Mouse (Mus musculus): ENCODE measurements around the gene Slx4. TPM values are rescaled to one million over a fixed set of nuclear protein-coding genes. Genes with fewer than 3 reads are reported as not detected.

Gene Slx4
- polyA plus RNA-seq (2014; fragmentation: Nextera tagmentation; extraction: Ambion mirVana), result 23.5 and 23.8 TPM in 2 replicates

- Histone ChIP-seq H3K9ac (ENCODE audit: low read length) (peak within 1 kb of the TSS; percentile 80), H3K4me1 (replicated peaks; ENCODE audit: control insufficient read depth, insufficient read depth, low read length) (peaks cover 8% of the 10 kb centered on the region), H3K27me3 (replicated peaks; ENCODE audit: control insufficient read depth, insufficient read depth, low read length) (no peaks in the 10 kb centered on the region), H3K36me3 (ENCODE audit: control insufficient read depth, insufficient read depth, low read length) (peaks cover 27% of the 10 kb centered on the region), H3K4me3 (ENCODE audit: low read depth, low read length) (peak within 1 kb of the TSS; percentile 94), H3K9me3 (ENCODE audit: control insufficient read depth, low read length) (no peaks in the 10 kb centered on the region), H3K27ac (ENCODE audit: low read depth) (peak within 1 kb of the TSS; percentile 81), H3K4me2 (ENCODE audit: low read length) (peak within 1 kb of the TSS; percentile 86)
- ATAC-seq (replicated peaks; ENCODE audit: low FRiP score, low TSS enrichment, low read depth) (peak; percentile 98), DNase-seq (ENCODE audit: low spot score) (peak; percentile 92)
- under 1% methylated on average over 57 of the region's 58 CpGs for WGBS
These were observed at the start of gene Slx4 for GRCm38 (mm10) chr16:4003489-4004398. Slx4 (minus strand) TSS chr16:4003770.

- Histone ChIP-seq H3K9ac (ENCODE audit: low read length) (no peak overlapping the region), H3K27ac (ENCODE audit: low read depth) (no peak overlapping the region), H3K36me3 (ENCODE audit: control insufficient read depth, insufficient read depth, low read length) (peaks cover 85% of the 10 kb centered on the region), H3K4me2 (ENCODE audit: low read length) (no peak overlapping the region), H3K9me3 (ENCODE audit: control insufficient read depth, low read length) (no peaks in the 10 kb centered on the region), H3K4me3 (ENCODE audit: low read depth, low read length) (no peak overlapping the region), H3K27me3 (replicated peaks; ENCODE audit: control insufficient read depth, insufficient read depth, low read length) (no peaks in the 10 kb centered on the region), H3K4me1 (replicated peaks; ENCODE audit: control insufficient read depth, insufficient read depth, low read length) (no peaks in the 10 kb centered on the region)
- DNase-seq (ENCODE audit: low spot score), result no peak
- 99% methylated on average over 4 of the region's 4 CpGs for WGBS
- ATAC-seq (replicated peaks; ENCODE audit: low FRiP score, low TSS enrichment, low read depth), result no peak
These were observed 49.0 kb upstream of the Slx4 start for GRCm38 (mm10) chr16:4052601-4053000.

- no peak overlapping the region for H3K9ac ChIP-seq (ENCODE audit: low read length)
- no peaks in the 10 kb centered on the region for H3K27me3 ChIP-seq (replicated peaks; ENCODE audit: control insufficient read depth, insufficient read depth, low read length)
- ATAC-seq (replicated peaks; ENCODE audit: low FRiP score, low TSS enrichment, low read depth) (no peak), DNase-seq (ENCODE audit: low spot score) (no peak)
- no peaks in the 10 kb centered on the region for H3K9me3 ChIP-seq (ENCODE audit: control insufficient read depth, low read length)
- H3K4me1 ChIP-seq (replicated peaks; ENCODE audit: control insufficient read depth, insufficient read depth, low read length), result no peaks in the 10 kb centered on the region
- H3K27ac ChIP-seq (ENCODE audit: low read depth), result no peak overlapping the region
- WGBS, result 88% methylated on average over 4 of the region's 4 CpGs
- H3K4me3 ChIP-seq (ENCODE audit: low read depth, low read length), result no peak overlapping the region
- H3K36me3 ChIP-seq (ENCODE audit: control insufficient read depth, insufficient read depth, low read length), result peaks cover 83% of the 10 kb centered on the region
- no peak overlapping the region for H3K4me2 ChIP-seq (ENCODE audit: low read length)
These were observed 42.0 kb upstream of the Slx4 start for GRCm38 (mm10) chr16:4045524-4045923.

- 97% methylated on average over 2 of the region's 2 CpGs for WGBS
These were observed 40.5 kb upstream of the Slx4 start for GRCm38 (mm10) chr16:4044093-4044492.

GRCm38 (mm10) chr16:4041646-4042045 is 38.1 kb upstream of the Slx4 start:
- no peak overlapping the region for H3K27ac ChIP-seq (ENCODE audit: low read depth)
- H3K9me3 ChIP-seq (ENCODE audit: control insufficient read depth, low read length), result no peaks in the 10 kb centered on the region
- ATAC-seq (replicated peaks; ENCODE audit: low FRiP score, low TSS enrichment, low read depth) (no peak), DNase-seq (ENCODE audit: low spot score) (no peak)
- no peaks in the 10 kb centered on the region for H3K27me3 ChIP-seq (replicated peaks; ENCODE audit: control insufficient read depth, insufficient read depth, low read length)
- H3K4me2 ChIP-seq (ENCODE audit: low read length), result no peak overlapping the region
- H3K36me3 ChIP-seq (ENCODE audit: control insufficient read depth, insufficient read depth, low read length), result peaks cover 75% of the 10 kb centered on the region
- no peak overlapping the region for H3K9ac ChIP-seq (ENCODE audit: low read length)
- no peak overlapping the region for H3K4me3 ChIP-seq (ENCODE audit: low read depth, low read length)
- H3K4me1 ChIP-seq (replicated peaks; ENCODE audit: control insufficient read depth, insufficient read depth, low read length), result no peaks in the 10 kb centered on the region
- 97% methylated on average over 4 of the region's 4 CpGs for whole genome bisulfite sequencing

More at GRCm38 (mm10) chr16:4044093-4044492, 40.5 kb upstream of the Slx4 start:
- Histone ChIP-seq H3K9ac (ENCODE audit: low read length) (no peak overlapping the region), H3K4me1 (replicated peaks; ENCODE audit: control insufficient read depth, insufficient read depth, low read length) (no peaks in the 10 kb centered on the region), H3K4me3 (ENCODE audit: low read depth, low read length) (no peak overlapping the region), H3K9me3 (ENCODE audit: control insufficient read depth, low read length) (no peaks in the 10 kb centered on the region), H3K27me3 (replicated peaks; ENCODE audit: control insufficient read depth, insufficient read depth, low read length) (no peaks in the 10 kb centered on the region), H3K4me2 (ENCODE audit: low read length) (no peak overlapping the region), H3K27ac (ENCODE audit: low read depth) (no peak overlapping the region), H3K36me3 (ENCODE audit: control insufficient read depth, insufficient read depth, low read length) (peaks cover 83% of the 10 kb centered on the region)
- no peak for DNase-seq (ENCODE audit: low spot score)
- no peak for ATAC-seq (replicated peaks; ENCODE audit: low FRiP score, low TSS enrichment, low read depth)

GRCm38 (mm10) chr16:4040206-4040605 is 36.6 kb upstream of the Slx4 start:
- H3K27me3 ChIP-seq (replicated peaks; ENCODE audit: control insufficient read depth, insufficient read depth, low read length), result no peaks in the 10 kb centered on the region
- H3K4me2 ChIP-seq (ENCODE audit: low read length), result no peak overlapping the region
- WGBS, result 89% methylated on average over 5 of the region's 5 CpGs
- no peak overlapping the region for H3K4me3 ChIP-seq (ENCODE audit: low read depth, low read length)
- DNase-seq (ENCODE audit: low spot score), result no peak
- no peak overlapping the region for H3K9ac ChIP-seq (ENCODE audit: low read length)
- no peak overlapping the region for H3K27ac ChIP-seq (ENCODE audit: low read depth)
- peaks cover 65% of the 10 kb centered on the region for H3K36me3 ChIP-seq (ENCODE audit: control insufficient read depth, insufficient read depth, low read length)
- H3K4me1 ChIP-seq (replicated peaks; ENCODE audit: control insufficient read depth, insufficient read depth, low read length), result no peaks in the 10 kb centered on the region
- H3K9me3 ChIP-seq (ENCODE audit: control insufficient read depth, low read length), result no peaks in the 10 kb centered on the region
- ATAC-seq (replicated peaks; ENCODE audit: low FRiP score, low TSS enrichment, low read depth), result no peak

- no peak overlapping the region for H3K4me2 ChIP-seq (ENCODE audit: low read length)
- H3K9ac ChIP-seq (ENCODE audit: low read length), result no peak overlapping the region
- H3K27ac ChIP-seq (ENCODE audit: low read depth), result no peak overlapping the region
- no peaks in the 10 kb centered on the region for H3K4me1 ChIP-seq (replicated peaks; ENCODE audit: control insufficient read depth, insufficient read depth, low read length)
- H3K4me3 ChIP-seq (ENCODE audit: low read depth, low read length), result no peak overlapping the region
- no peaks in the 10 kb centered on the region for H3K27me3 ChIP-seq (replicated peaks; ENCODE audit: control insufficient read depth, insufficient read depth, low read length)
- WGBS, result 91% methylated on average over 7 of the region's 7 CpGs
- peaks cover 47% of the 10 kb centered on the region for H3K36me3 ChIP-seq (ENCODE audit: control insufficient read depth, insufficient read depth, low read length)
- H3K9me3 ChIP-seq (ENCODE audit: control insufficient read depth, low read length), result no peaks in the 10 kb centered on the region
- no peak for ATAC-seq (replicated peaks; ENCODE audit: low FRiP score, low TSS enrichment, low read depth)
- DNase-seq (ENCODE audit: low spot score), result no peak
These were observed 34.1 kb upstream of the Slx4 start for GRCm38 (mm10) chr16:4037690-4038089.

GRCm38 (mm10) chr16:4036807-4037206 is 33.2 kb upstream of the Slx4 start, which contains the start of gene Dnase1:
Dnase1 (plus strand) TSS chr16:4036942.
- 86% methylated on average over 5 of the region's 5 CpGs for WGBS
- Histone ChIP-seq H3K27me3 (replicated peaks; ENCODE audit: control insufficient read depth, insufficient read depth, low read length) (no peaks in the 10 kb centered on the region), H3K36me3 (ENCODE audit: control insufficient read depth, insufficient read depth, low read length) (peaks cover 42% of the 10 kb centered on the region), H3K27ac (ENCODE audit: low read depth) (no peak within 1 kb of the TSS), H3K4me3 (ENCODE audit: low read depth, low read length) (no peak within 1 kb of the TSS), H3K4me2 (ENCODE audit: low read length) (no peak within 1 kb of the TSS), H3K4me1 (replicated peaks; ENCODE audit: control insufficient read depth, insufficient read depth, low read length) (no peaks in the 10 kb centered on the region), H3K9me3 (ENCODE audit: control insufficient read depth, low read length) (no peaks in the 10 kb centered on the region), H3K9ac (ENCODE audit: low read length) (no peak within 1 kb of the TSS)
- no peak for ATAC-seq (replicated peaks; ENCODE audit: low FRiP score, low TSS enrichment, low read depth)
- DNase-seq (ENCODE audit: low spot score), result no peak

- Histone ChIP-seq H3K27ac (ENCODE audit: low read depth) (no peak overlapping the region), H3K9ac (ENCODE audit: low read length) (no peak overlapping the region), H3K4me3 (ENCODE audit: low read depth, low read length) (no peak overlapping the region), H3K9me3 (ENCODE audit: control insufficient read depth, low read length) (no peaks in the 10 kb centered on the region), H3K4me2 (ENCODE audit: low read length) (no peak overlapping the region), H3K27me3 (replicated peaks; ENCODE audit: control insufficient read depth, insufficient read depth, low read length) (no peaks in the 10 kb centered on the region), H3K36me3 (ENCODE audit: control insufficient read depth, insufficient read depth, low read length) (peaks cover 30% of the 10 kb centered on the region), H3K4me1 (replicated peaks; ENCODE audit: control insufficient read depth, insufficient read depth, low read length) (no peaks in the 10 kb centered on the region)
- 83% methylated on average over 2 of the region's 2 CpGs for WGBS
- ATAC-seq (replicated peaks; ENCODE audit: low FRiP score, low TSS enrichment, low read depth) (no peak), DNase-seq (ENCODE audit: low spot score) (no peak)
These were observed 32.0 kb upstream of the Slx4 start for GRCm38 (mm10) chr16:4035575-4035974.
